Mouse (Mus musculus): ENCODE results near the gene Ccdc122. TPM values are rescaled to one million over a fixed set of nuclear protein-coding genes. Genes with fewer than 3 reads are reported as not detected.

Ccdc122 gene
- polyA plus RNA-seq, 1 experiment from 2014 or later, result 0.70 TPM

GRCm38 (mm10) chr14:77141324-77142282 lies 105.0 kb downstream of the Ccdc122 start:
- Histone ChIP-seq H3K4me3 (no peak overlapping the region), H3K9ac (no peak overlapping the region), H3K4me2 (no peak overlapping the region), H3K9me3 (no peaks in the 10 kb centered on the region), H3K4me1 (replicated peaks) (peaks cover 5% of the 10 kb centered on the region; the same call in 1 of the 2 replicates), H3K27ac (no peak overlapping the region), H3K36me3 (no peaks in the 10 kb centered on the region), H3K27me3 (0 out of 2 replicates have a peak, but pooled peaks cover 5% of the 10 kb centered on the region)
- WGBS, result 32% methylated on average over 17 of the region's 17 CpGs
- ATAC-seq (ENCODE audit: low FRiP score), result peak; percentile 83

GRCm38 (mm10) chr14:77145103-77145502 lies 108.5 kb downstream of the Ccdc122 start:
- ATAC-seq (ENCODE audit: low FRiP score), result no peak
- Histone ChIP-seq H3K4me1 (replicated peaks) (no peaks in the 10 kb centered on the region), H3K9me3 (no peaks in the 10 kb centered on the region), H3K4me3 (no peak overlapping the region), H3K27ac (no peak overlapping the region), H3K9ac (no peak overlapping the region), H3K4me2 (no peak overlapping the region), H3K36me3 (no peaks in the 10 kb centered on the region), H3K27me3 (0 out of 2 replicates have a peak, but pooled peaks cover 2% of the 10 kb centered on the region)
- WGBS, result 85% methylated on average over 4 of the region's 4 CpGs

- ATAC-seq (ENCODE audit: low FRiP score), result no peak
- no peaks in the 10 kb centered on the region for H3K4me1 ChIP-seq (replicated peaks)
- H3K4me2 ChIP-seq, result no peak overlapping the region
- H3K9me3 ChIP-seq, result no peaks in the 10 kb centered on the region
- no peak overlapping the region for H3K9ac ChIP-seq
- no peak overlapping the region for H3K4me3 ChIP-seq
- H3K27ac ChIP-seq, result no peak overlapping the region
- H3K27me3 ChIP-seq, result no peaks in the 10 kb centered on the region
- WGBS, result 96% methylated on average over 1 of the region's 1 CpGs
- no peaks in the 10 kb centered on the region for H3K36me3 ChIP-seq
Measured at GRCm38 (mm10) chr14:77147635-77148034, 111.1 kb downstream of the Ccdc122 start.

GRCm38 (mm10) chr14:77150556-77150955 lies 114.0 kb downstream of the Ccdc122 start:
- H3K27ac ChIP-seq, result no peak overlapping the region
- no peak overlapping the region for H3K9ac ChIP-seq
- H3K4me1 ChIP-seq (replicated peaks), result peaks cover 7% of the 10 kb centered on the region
- no peaks in the 10 kb centered on the region for H3K9me3 ChIP-seq
- no peaks in the 10 kb centered on the region for H3K36me3 ChIP-seq
- no peak for ATAC-seq (ENCODE audit: low FRiP score)
- H3K27me3 ChIP-seq, result no peaks in the 10 kb centered on the region
- 75% methylated on average over 6 of the region's 6 CpGs for WGBS
- H3K4me3 ChIP-seq, result no peak overlapping the region
- no peak overlapping the region for H3K4me2 ChIP-seq

GRCm38 (mm10) chr14:77151431-77151830 lies 114.9 kb downstream of the Ccdc122 start:
- Histone ChIP-seq H3K27ac (no peak overlapping the region), H3K9ac (no peak overlapping the region), H3K4me2 (no peak overlapping the region), H3K4me1 (replicated peaks) (peaks cover 13% of the 10 kb centered on the region), H3K9me3 (no peaks in the 10 kb centered on the region), H3K4me3 (no peak overlapping the region), H3K27me3 (no peaks in the 10 kb centered on the region), H3K36me3 (no peaks in the 10 kb centered on the region)
- ATAC-seq (ENCODE audit: low FRiP score), result no peak
- WGBS, result 88% methylated on average over 7 of the region's 7 CpGs

- Histone ChIP-seq H3K9me3 (no peaks in the 10 kb centered on the region), H3K9ac (peak within 1 kb of the TSS; percentile 98), H3K4me3 (peak within 1 kb of the TSS; percentile 92), H3K4me1 (replicated peaks) (peaks cover 50% of the 10 kb centered on the region), H3K27ac (peak within 1 kb of the TSS; percentile 96), H3K4me2 (peak within 1 kb of the TSS; percentile 87), H3K27me3 (no peaks in the 10 kb centered on the region), H3K36me3 (no peaks in the 10 kb centered on the region)
- ATAC-seq (ENCODE audit: low FRiP score), result peak; percentile 92
- under 1% methylated on average over 73 of the region's 73 CpGs for WGBS
Measured at GRCm38 (mm10) chr14:77156222-77156910, 119.8 kb downstream of the Ccdc122 start, which contains the start of gene Enox1. Gene Enox1 (plus strand): TSS chr14:77156763.

GRCm38 (mm10) chr14:77156911-77157504 lies 120.4 kb downstream of the Ccdc122 start:
- peak overlapping the region; percentile 98 for H3K9ac ChIP-seq
- H3K4me3 ChIP-seq, result peak overlapping the region; percentile 92
- H3K9me3 ChIP-seq, result no peaks in the 10 kb centered on the region
- peak overlapping the region; percentile 96 for H3K27ac ChIP-seq
- H3K4me2 ChIP-seq, result peak overlapping the region; percentile 87
- ATAC-seq (ENCODE audit: low FRiP score), result peak; percentile 50
- H3K27me3 ChIP-seq, result no peaks in the 10 kb centered on the region
- no peaks in the 10 kb centered on the region for H3K36me3 ChIP-seq
- peaks cover 50% of the 10 kb centered on the region for H3K4me1 ChIP-seq (replicated peaks)
- under 1% methylated on average over 55 of the region's 64 CpGs for WGBS

GRCm38 (mm10) chr14:77157505-77157911 lies 120.9 kb downstream of the Ccdc122 start:
- peak overlapping the region; percentile 98 for H3K9ac ChIP-seq
- H3K4me1 ChIP-seq (replicated peaks), result peaks cover 53% of the 10 kb centered on the region

GRCm38 (mm10) chr14:77159397-77159796 lies 122.8 kb downstream of the Ccdc122 start:
- Histone ChIP-seq H3K27ac (peak overlapping the region; percentile 76), H3K4me1 (replicated peaks) (peaks cover 56% of the 10 kb centered on the region), H3K9ac (peak overlapping the region; percentile 60; the same call in 1 of the 2 replicates), H3K4me2 (peak overlapping the region; percentile 87), H3K36me3 (no peaks in the 10 kb centered on the region), H3K27me3 (no peaks in the 10 kb centered on the region), H3K4me3 (peak overlapping the region; percentile 92), H3K9me3 (no peaks in the 10 kb centered on the region)
- 49% methylated on average over 5 of the region's 5 CpGs for WGBS
- no peak for ATAC-seq (ENCODE audit: low FRiP score)

More at GRCm38 (mm10) chr14:77157505-77157911, 120.9 kb downstream of the Ccdc122 start:
- Histone ChIP-seq H3K9me3 (no peaks in the 10 kb centered on the region), H3K27ac (peak overlapping the region; percentile 96), H3K4me3 (peak overlapping the region; percentile 92), H3K27me3 (no peaks in the 10 kb centered on the region), H3K36me3 (no peaks in the 10 kb centered on the region), H3K4me2 (peak overlapping the region; percentile 87)
- peak; percentile 86 for ATAC-seq (ENCODE audit: low FRiP score)
- 2% methylated on average over 31 of the region's 31 CpGs for WGBS
